Mouse (Mus musculus) megakaryocyte, embryonic 14.5 days (primary cell): ENCODE measurements around the gene Creb3. TPM values are rescaled to one million over a fixed set of nuclear protein-coding genes. Genes with fewer than 3 reads are reported as not detected.
A peak's percentile ranks its signal among the peaks of the same experiment; 100 is the strongest.

Source experiments
- H3K27me3 ChIP-seq: replicated peaks from 2 replicates; pipeline ENCODE3; 2012; ENCODE audit warnings: inconsistent platforms
- H3K36me3 ChIP-seq: replicated peaks from 2 replicates; pipeline ENCODE3; 2012; ENCODE audit warnings: low read length, inconsistent platforms, mixed read lengths
- H3K4me1 ChIP-seq: 2 replicates; pipeline ENCODE4 v1.6.1; 2012; ENCODE audit warnings: inconsistent platforms
- H3K4me3 ChIP-seq: replicated peaks from 2 replicates; pipeline ENCODE3; 2012; ENCODE audit warnings: moderate library complexity, mild to moderate bottlenecking, inconsistent platforms
- H3K9me3 ChIP-seq: 2 replicates; pipeline ENCODE4 v1.6.1; 2012; ENCODE audit warnings: inconsistent platforms
- FLI1 ChIP-seq: IDR thresholded peaks from 2 replicates; pipeline ENCODE4 v1.6.1; 2012; ENCODE audit warnings: low read length, inconsistent platforms, mixed read lengths
- GATA1 ChIP-seq: IDR thresholded peaks from 3 replicates; pipeline ENCODE4 v1.6.1; 2012; ENCODE audit warnings: mixed read lengths, low read length, inconsistent platforms, borderline replicate concordance
- polyA plus RNA-seq: library from polyadenylated mRNA; stranded (reverse); fragments of >175 nt; gene quantifications from 2 replicates; pipeline ENCODE4 v1.2.3, GENCODE M21; 2012; ENCODE audit warnings: low replicate concordance; ENCODE audit not compliant: insufficient read depth

The Creb3 gene
- polyA plus RNA-seq = 2.7 TPM in 1 of 2 replicates, not detected in the other

DNA sequence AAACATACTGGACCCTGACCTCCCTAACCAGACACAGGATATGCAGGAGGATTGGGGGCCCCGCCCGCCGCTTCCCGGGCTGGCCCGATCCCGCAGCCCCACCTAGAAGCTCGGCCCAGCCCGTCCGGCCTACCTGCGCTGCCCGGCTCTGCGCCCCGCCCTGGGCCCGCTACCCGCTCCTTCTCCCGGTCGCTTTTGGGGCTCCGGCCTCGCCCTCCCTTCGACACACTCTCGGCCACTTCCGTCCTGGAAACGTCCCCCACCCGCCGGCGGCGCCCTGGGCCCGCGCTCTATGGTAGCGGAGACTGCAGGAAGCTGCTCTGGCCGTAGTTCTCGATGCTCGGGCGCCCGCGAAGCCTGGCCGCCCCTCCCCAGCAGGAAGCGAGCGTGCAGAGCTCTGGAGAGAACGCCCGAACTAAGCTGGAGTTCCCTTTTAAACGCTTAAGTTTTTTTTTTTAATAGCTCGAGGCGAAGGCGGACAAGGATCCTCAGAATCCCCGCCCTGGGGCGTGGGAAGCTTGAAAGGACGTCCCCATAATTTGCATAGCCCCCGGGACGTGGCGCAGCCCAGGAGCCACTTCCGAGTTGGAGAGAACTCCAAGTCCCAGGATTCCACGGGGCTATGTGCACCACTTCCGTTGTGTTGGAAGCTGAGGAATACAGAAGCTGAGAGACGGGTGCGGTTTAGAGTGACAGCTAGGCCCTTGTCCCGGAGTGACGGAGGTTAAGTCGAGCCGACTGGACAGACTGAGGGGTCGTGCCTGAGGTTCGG is at the start of gene Creb3, which contains the start of gene Tln1:
Gene Creb3 (plus strand): TSS at position 336 of the 772 bp plus-strand sequence.
Gene Tln1 (minus strand): TSS at position 695 of the 772 bp plus-strand sequence.
- H3K4me1 ChIP-seq = peaks cover 52% of the 10 kb centered on the region
- H3K9me3 ChIP-seq = no peaks in the 10 kb centered on the region
- peak within 1 kb of the TSS; percentile 99 for H3K4me3 ChIP-seq
- no peaks in the 10 kb centered on the region for H3K27me3 ChIP-seq
- H3K36me3 ChIP-seq = peaks cover 66% of the 10 kb centered on the region
- 0 out of 2 replicates have a peak, but pooled peaks have one; percentile 7 for TF ChIP-seq FLI1
- TF ChIP-seq GATA1 = no peak

DNA sequence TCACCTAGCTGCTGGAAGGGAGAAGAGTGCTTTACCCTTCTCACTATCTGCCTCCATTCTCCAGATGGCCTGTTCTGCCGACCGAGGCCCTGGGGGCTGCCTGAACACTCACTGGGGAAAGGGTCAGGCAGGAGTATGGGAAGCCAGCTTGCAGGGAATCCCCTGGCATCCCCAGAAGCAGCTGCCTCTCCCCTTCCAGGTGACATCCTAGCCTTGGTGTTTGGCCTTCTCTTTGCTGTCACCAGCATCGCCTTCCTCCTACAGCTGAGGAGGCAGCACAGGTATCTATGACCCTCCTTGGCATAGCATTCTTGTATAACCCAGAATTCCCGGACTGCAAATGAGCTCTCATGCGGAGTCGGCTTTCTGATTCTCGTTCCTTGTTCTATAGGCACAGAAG is 49.5 kb upstream of the Creb3 start:
- Histone ChIP-seq H3K36me3 (peaks cover 4% of the 10 kb centered on the region), H3K4me1 (peaks cover 48% of the 10 kb centered on the region), H3K4me3 (no peak overlapping the region), H3K27me3 (peaks cover 18% of the 10 kb centered on the region), H3K9me3 (no peaks in the 10 kb centered on the region)
- TF ChIP-seq GATA1 (no peak), FLI1 (no peak)

DNA sequence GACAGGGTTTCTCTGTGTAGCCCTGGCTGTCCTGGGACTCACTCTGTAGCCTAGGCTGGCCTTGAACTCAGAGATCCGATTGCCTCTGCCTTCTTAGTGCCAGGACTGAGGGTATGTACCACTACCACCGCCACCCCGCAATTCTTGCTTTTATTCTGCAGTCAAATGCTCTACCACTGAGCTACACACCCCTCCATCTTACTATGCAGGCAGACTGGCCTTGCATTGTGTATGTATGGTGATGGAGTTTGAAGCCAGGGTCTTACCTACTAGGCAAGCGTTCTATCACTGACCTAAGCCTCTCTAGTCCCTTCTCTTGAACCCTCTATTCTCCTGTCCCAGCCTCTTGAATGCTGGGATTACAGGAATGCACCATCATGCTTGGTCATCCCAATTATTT is 48.8 kb upstream of the Creb3 start:
- H3K27me3 ChIP-seq = peaks cover 22% of the 10 kb centered on the region
- H3K4me1 ChIP-seq = peaks cover 48% of the 10 kb centered on the region
- H3K4me3 ChIP-seq = no peak overlapping the region
- H3K36me3 ChIP-seq = peaks cover 4% of the 10 kb centered on the region
- no peaks in the 10 kb centered on the region for H3K9me3 ChIP-seq
- TF ChIP-seq FLI1 (no peak), GATA1 (no peak)

DNA sequence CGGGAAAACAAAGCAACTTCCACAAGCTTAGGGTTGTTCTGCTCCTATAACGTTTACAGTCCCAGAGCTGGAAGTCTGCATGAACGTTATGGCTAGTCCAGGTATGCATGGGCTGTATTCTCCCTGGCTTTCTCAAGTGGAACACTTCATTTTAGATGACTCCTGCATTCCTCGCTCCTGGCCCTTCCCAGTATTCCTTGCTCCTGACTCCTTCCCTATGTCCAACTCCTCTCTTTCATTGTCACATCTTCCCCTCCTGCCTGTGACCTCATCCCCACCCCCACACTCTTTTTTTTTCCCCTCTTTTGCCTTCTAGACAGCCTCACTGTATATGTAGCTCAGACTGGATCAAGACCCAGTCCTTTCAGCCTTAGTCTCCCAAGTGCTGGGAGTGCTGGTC is 48.3 kb upstream of the Creb3 start:
- TF ChIP-seq FLI1 (no peak), GATA1 (no peak)
- H3K27me3 ChIP-seq = peaks cover 23% of the 10 kb centered on the region

DNA sequence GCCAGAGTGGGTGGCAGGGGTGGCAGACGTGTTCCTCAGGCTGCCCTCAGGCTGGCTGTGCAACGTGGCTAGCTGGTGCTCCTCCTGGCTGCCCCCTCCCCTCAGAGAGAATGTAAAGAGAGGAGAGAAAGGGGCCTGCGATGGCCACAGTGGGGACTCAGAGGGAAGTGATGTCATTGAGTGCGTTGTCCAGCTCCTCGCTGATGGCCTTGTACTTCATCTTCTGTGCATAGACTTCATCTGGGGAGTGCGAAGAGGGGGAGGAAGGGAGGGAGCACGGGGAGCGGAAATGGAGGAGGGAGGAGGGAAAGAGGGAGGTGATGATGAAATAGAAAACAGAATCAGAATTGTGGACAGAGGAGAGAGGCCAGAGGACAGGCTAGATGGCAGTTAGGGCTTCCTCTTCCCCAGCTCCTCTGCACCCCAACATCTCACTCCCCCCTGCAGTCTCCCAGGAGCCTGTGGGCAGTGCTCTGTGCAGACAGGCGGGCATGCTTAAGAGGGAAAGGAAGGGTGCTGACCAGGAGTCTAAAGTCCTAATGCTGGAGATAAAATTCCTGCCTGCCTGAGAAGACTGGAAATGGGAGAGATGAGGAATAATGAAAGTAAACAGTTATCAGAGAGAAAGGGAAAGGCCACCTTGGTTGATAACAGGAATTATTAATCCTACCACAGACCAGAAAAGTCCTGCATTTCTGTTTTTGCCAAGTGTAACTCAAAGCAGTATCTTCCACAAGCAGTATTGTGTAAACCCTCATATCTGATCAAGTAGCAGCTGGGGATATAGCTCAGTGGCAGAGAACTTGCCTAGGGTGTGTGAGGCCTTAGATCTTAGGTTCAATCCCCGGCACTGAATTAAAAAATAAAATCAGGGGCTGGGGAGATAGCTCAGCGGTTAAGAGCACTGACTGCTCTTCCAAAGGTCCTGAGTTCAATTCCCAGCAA is 46.1 kb upstream of the Creb3 start:
- no peaks in the 10 kb centered on the region for H3K9me3 ChIP-seq
- TF ChIP-seq GATA1 = no peak
- no peak for TF ChIP-seq FLI1
- peaks cover 31% of the 10 kb centered on the region for H3K27me3 ChIP-seq
- H3K4me3 ChIP-seq = peak overlapping the region; percentile 38
- peaks cover 4% of the 10 kb centered on the region for H3K36me3 ChIP-seq
- peaks cover 51% of the 10 kb centered on the region for H3K4me1 ChIP-seq

More for the DNA sequence above, 48.3 kb upstream of the Creb3 start:
- peaks cover 4% of the 10 kb centered on the region for H3K36me3 ChIP-seq
- H3K9me3 ChIP-seq = no peaks in the 10 kb centered on the region
- peaks cover 47% of the 10 kb centered on the region for H3K4me1 ChIP-seq
- H3K4me3 ChIP-seq = no peak overlapping the region

DNA sequence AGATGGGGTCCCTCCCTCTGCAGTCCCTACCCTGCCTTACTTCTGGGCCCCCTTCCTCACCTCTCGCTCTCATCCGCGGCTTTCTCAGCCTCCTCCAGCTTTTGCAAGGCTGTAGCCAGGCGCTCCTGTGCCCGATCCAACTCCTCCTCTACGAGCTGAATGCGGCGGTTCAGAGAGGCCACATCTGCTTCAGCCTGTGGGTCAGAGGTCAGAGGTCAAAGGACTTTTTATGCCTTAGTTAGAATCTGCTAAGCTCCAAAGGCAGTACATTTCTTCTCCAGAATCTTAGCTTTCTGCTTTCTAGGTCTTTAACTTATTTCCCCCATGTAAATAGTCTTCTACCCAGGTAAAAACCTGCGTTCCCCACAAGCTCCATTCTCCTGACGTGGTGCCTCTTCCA is 42.6 kb upstream of the Creb3 start:
- TF ChIP-seq GATA1 = no peak
- TF ChIP-seq FLI1 = no peak
- no peaks in the 10 kb centered on the region for H3K9me3 ChIP-seq
- H3K4me1 ChIP-seq = peaks cover 75% of the 10 kb centered on the region
- peaks cover 56% of the 10 kb centered on the region for H3K27me3 ChIP-seq
- H3K36me3 ChIP-seq = no peaks in the 10 kb centered on the region
- no peak overlapping the region for H3K4me3 ChIP-seq

DNA sequence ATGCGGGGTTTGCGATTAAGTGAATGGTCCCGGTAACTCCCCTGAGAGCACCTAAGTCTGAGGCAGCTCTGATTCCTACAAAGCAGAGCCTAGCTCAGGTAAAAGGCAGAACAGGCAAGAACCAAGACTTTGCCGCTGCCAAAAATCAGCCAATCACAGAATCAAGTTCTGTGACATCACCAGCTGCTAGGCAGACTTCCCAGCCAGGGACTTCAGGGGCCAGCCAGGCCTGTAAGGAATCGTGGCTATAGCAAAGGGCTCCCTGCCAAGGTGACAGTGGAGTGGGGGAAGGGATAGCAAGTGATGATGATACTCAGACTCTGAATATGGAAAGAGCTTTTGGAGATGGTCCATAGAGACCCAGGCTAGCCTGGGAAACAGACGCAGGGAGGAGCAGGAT is 42.2 kb upstream of the Creb3 start:
- H3K9me3 ChIP-seq = no peaks in the 10 kb centered on the region
- no peak overlapping the region for H3K4me3 ChIP-seq
- peaks cover 76% of the 10 kb centered on the region for H3K4me1 ChIP-seq
- no peaks in the 10 kb centered on the region for H3K36me3 ChIP-seq
- TF ChIP-seq GATA1 (no peak), FLI1 (no peak)
- peaks cover 58% of the 10 kb centered on the region for H3K27me3 ChIP-seq

DNA sequence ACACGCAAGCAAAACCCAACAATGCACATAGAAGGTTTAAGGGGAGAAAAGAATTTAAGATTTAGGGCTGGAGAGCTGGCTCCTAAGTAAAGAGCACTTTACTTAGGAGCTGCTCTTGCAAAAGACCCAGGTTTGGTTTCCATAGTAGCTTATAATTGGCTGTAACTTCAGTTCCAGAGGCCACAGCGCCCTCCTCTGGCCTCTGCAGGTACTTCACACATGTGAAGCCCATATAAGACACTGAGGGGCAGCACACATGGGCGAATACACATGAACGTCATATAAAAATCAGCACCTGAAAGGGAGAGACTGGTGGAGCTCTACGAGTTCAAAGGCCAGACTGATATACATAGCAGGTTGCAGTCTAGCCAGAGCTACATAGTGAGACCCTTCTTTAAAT is 34.3 kb upstream of the Creb3 start:
- peaks cover 26% of the 10 kb centered on the region for H3K27me3 ChIP-seq
- TF ChIP-seq GATA1 = no peak

DNA sequence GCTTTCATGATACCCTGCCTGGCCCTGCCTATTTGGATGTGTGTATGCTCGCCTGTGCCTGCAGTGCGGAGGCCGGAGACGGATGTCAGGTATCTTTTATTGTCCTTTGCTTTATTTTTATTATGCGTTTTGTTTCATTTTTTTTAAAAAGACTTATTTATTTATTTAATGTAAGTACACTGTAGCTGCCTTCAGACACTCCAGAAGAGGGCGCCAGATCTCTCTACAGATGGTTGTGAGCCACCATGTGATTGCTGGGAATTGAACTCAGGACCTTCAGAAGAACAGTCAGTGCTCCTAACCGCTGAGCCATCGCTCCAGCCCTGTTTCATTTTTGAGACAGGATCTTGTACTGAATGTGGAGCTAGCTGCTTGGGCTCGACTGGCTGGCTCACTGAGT is 33.6 kb upstream of the Creb3 start:
- TF ChIP-seq GATA1 (no peak), FLI1 (no peak)
- H3K27me3 ChIP-seq = peaks cover 20% of the 10 kb centered on the region
- H3K4me3 ChIP-seq = no peak overlapping the region
- H3K9me3 ChIP-seq = peaks cover 3% of the 10 kb centered on the region; the same call in 1 of the 2 replicates
- H3K36me3 ChIP-seq = peaks cover 40% of the 10 kb centered on the region
- H3K4me1 ChIP-seq = peaks cover 31% of the 10 kb centered on the region

More for the DNA sequence above, 34.3 kb upstream of the Creb3 start:
- Histone ChIP-seq H3K9me3 (peaks cover 3% of the 10 kb centered on the region; the same call in 1 of the 2 replicates), H3K36me3 (peaks cover 34% of the 10 kb centered on the region), H3K4me1 (peaks cover 33% of the 10 kb centered on the region), H3K4me3 (no peak overlapping the region)

DNA sequence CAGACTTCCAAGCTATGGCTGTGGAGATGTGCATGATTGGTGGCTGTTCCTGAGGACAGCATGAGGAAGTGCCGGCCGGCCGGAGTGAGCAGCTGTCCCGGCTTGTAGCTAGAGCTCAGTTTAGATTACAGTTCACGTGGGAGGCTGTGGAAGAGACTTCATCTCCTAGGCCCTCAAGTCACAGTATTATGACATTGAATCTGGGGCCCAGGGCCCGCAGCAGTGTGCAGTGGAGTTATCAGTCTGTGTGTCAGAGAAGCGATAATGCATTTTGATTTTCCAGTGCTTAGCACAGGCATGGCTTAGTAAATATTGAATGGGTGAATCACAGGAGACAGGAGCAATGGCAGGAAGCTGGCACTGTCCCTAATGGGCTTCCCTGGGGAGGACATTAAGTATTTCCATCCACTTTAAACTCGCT is 32.0 kb upstream of the Creb3 start:
- Histone ChIP-seq H3K4me3 (no peak overlapping the region), H3K27me3 (peaks cover 5% of the 10 kb centered on the region), H3K4me1 (peaks cover 30% of the 10 kb centered on the region), H3K9me3 (peaks cover 3% of the 10 kb centered on the region; the same call in 1 of the 2 replicates), H3K36me3 (peaks cover 57% of the 10 kb centered on the region)
- no peak for TF ChIP-seq GATA1
- TF ChIP-seq FLI1 = no peak
